Mouse (Mus musculus): ENCODE measurements at regions not wholly inside any gene's neighbourhood (a gene's known extent, or its start where the extent isn't known, plus 50 kb on each side); places are given as distances from the start of the nearest gene placed in this dataset.
A peak's percentile ranks its signal among the peaks of the same experiment; 100 is the strongest.
"Not testable (repeated sequence)": the region's sequence is repeated elsewhere in the genome, so short reads cannot be mapped to it uniquely, and the experiment has no call there.

- H3K4me2 ChIP-seq: no peak overlapping the region
- no peak overlapping the region for H3K9ac ChIP-seq (replicated peaks)
- no peak for ATAC-seq (ENCODE audit: low FRiP score)
- 85% methylated on average over 2 of the region's 2 CpGs for WGBS
- no peak overlapping the region for H3K27ac ChIP-seq (replicated peaks)
- H3K4me1 ChIP-seq: no peaks in the 10 kb centered on the region
- no peaks in the 10 kb centered on the region for H3K27me3 ChIP-seq (replicated peaks)
- H3K9me3 ChIP-seq (replicated peaks): no peaks in the 10 kb centered on the region
- H3K4me3 ChIP-seq (replicated peaks): no peak overlapping the region
- no peaks in the 10 kb centered on the region for H3K36me3 ChIP-seq
Measured at GRCm38 (mm10) chr13:50092537-50092936, 157.6 kb downstream of the Gm906 start.

- Histone ChIP-seq H3K9ac (replicated peaks) (no peak overlapping the region), H3K9me3 (replicated peaks) (no peaks in the 10 kb centered on the region), H3K4me2 (no peak overlapping the region), H3K27me3 (replicated peaks) (no peaks in the 10 kb centered on the region), H3K4me1 (no peaks in the 10 kb centered on the region), H3K4me3 (replicated peaks) (no peak overlapping the region), H3K36me3 (no peaks in the 10 kb centered on the region), H3K27ac (replicated peaks) (no peak overlapping the region)
- no peak for ATAC-seq (ENCODE audit: low FRiP score)
- 81% methylated on average over 4 of the region's 4 CpGs for WGBS
Measured at GRCm38 (mm10) chr13:50064841-50065240, 185.3 kb downstream of the Gm906 start.

GRCm38 (mm10) chr13:50064365-50064764 is 185.7 kb downstream of the Gm906 start:
- H3K27me3 ChIP-seq (replicated peaks); H3K9me3 ChIP-seq (replicated peaks); H3K4me3 ChIP-seq (replicated peaks); H3K4me1 ChIP-seq; H3K4me2 ChIP-seq; H3K27ac ChIP-seq (replicated peaks); ATAC-seq (ENCODE audit: low FRiP score); H3K9ac ChIP-seq (replicated peaks); H3K36me3 ChIP-seq: not testable (repeated sequence)
- WGBS: 65% methylated on average over 2 of the region's 2 CpGs

GRCm38 (mm10) chr13:50059676-50060075 is 190.4 kb downstream of the Gm906 start:
- not testable (repeated sequence) for H3K27ac ChIP-seq (replicated peaks); H3K4me2 ChIP-seq; H3K36me3 ChIP-seq; H3K27me3 ChIP-seq (replicated peaks); H3K4me1 ChIP-seq; H3K9me3 ChIP-seq (replicated peaks); H3K4me3 ChIP-seq (replicated peaks); ATAC-seq (ENCODE audit: low FRiP score); H3K9ac ChIP-seq (replicated peaks)
- WGBS: 93% methylated on average over 1 of the region's 1 CpGs

GRCm38 (mm10) chr13:50059054-50059453 is 191.1 kb downstream of the Gm906 start:
- H3K27me3 ChIP-seq (replicated peaks); H3K9me3 ChIP-seq (replicated peaks); H3K9ac ChIP-seq (replicated peaks); ATAC-seq (ENCODE audit: low FRiP score); H3K4me1 ChIP-seq; H3K36me3 ChIP-seq; H3K4me3 ChIP-seq (replicated peaks); H3K4me2 ChIP-seq; H3K27ac ChIP-seq (replicated peaks): not testable (repeated sequence)
- 93% methylated on average over 2 of the region's 2 CpGs for WGBS

GRCm38 (mm10) chr13:50051746-50052145 is 198.4 kb downstream of the Gm906 start:
- not testable (repeated sequence) for H3K4me2 ChIP-seq; H3K4me3 ChIP-seq (replicated peaks); ATAC-seq (ENCODE audit: low FRiP score); H3K9me3 ChIP-seq (replicated peaks); H3K27me3 ChIP-seq (replicated peaks); H3K9ac ChIP-seq (replicated peaks); H3K4me1 ChIP-seq; H3K27ac ChIP-seq (replicated peaks); H3K36me3 ChIP-seq

- not testable (repeated sequence) for H3K4me1 ChIP-seq; H3K4me3 ChIP-seq (replicated peaks); H3K9ac ChIP-seq (replicated peaks); H3K36me3 ChIP-seq; H3K4me2 ChIP-seq; H3K27ac ChIP-seq (replicated peaks); H3K27me3 ChIP-seq (replicated peaks); H3K9me3 ChIP-seq (replicated peaks); ATAC-seq (ENCODE audit: low FRiP score)
- WGBS: 85% methylated on average over 3 of the region's 3 CpGs
Measured at GRCm38 (mm10) chr13:50051110-50051509, 199.0 kb downstream of the Gm906 start.

- 25% methylated on average over 1 of the region's 1 CpGs for WGBS
- no peaks in the 10 kb centered on the region for H3K36me3 ChIP-seq
- no peak overlapping the region for H3K27ac ChIP-seq (replicated peaks)
- no peaks in the 10 kb centered on the region for H3K9me3 ChIP-seq (replicated peaks)
- no peak overlapping the region for H3K4me2 ChIP-seq
- ATAC-seq (ENCODE audit: low FRiP score): no peak
- no peaks in the 10 kb centered on the region for H3K27me3 ChIP-seq (replicated peaks)
- H3K4me3 ChIP-seq (replicated peaks): no peak overlapping the region
- H3K9ac ChIP-seq (replicated peaks): no peak overlapping the region
- no peaks in the 10 kb centered on the region for H3K4me1 ChIP-seq
Measured at GRCm38 (mm10) chr13:50031757-50032156, 218.4 kb downstream of the Gm906 start.

- not testable (repeated sequence) for ATAC-seq (ENCODE audit: low FRiP score); H3K36me3 ChIP-seq; H3K4me3 ChIP-seq (replicated peaks); H3K27ac ChIP-seq (replicated peaks); H3K27me3 ChIP-seq (replicated peaks); H3K9me3 ChIP-seq (replicated peaks); H3K4me2 ChIP-seq; H3K4me1 ChIP-seq; H3K9ac ChIP-seq (replicated peaks)
- 85% methylated on average over 3 of the region's 3 CpGs for WGBS
Measured at GRCm38 (mm10) chr13:50007730-50008129, 208.9 kb upstream of the Gm30302 start.

- H3K9ac ChIP-seq (replicated peaks); H3K4me3 ChIP-seq (replicated peaks); H3K9me3 ChIP-seq (replicated peaks); H3K27ac ChIP-seq (replicated peaks); H3K27me3 ChIP-seq (replicated peaks); H3K4me1 ChIP-seq; ATAC-seq (ENCODE audit: low FRiP score); H3K4me2 ChIP-seq; H3K36me3 ChIP-seq: not testable (repeated sequence)
- WGBS: 74% methylated on average over 4 of the region's 4 CpGs
Measured at GRCm38 (mm10) chr13:49966072-49966471, 167.3 kb upstream of the Gm30302 start.

GRCm38 (mm10) chr13:49957993-49958681 is 159.3 kb upstream of the Gm30302 start:
- 12% methylated on average over 5 of the region's 6 CpGs for WGBS
- not testable (repeated sequence) for H3K4me3 ChIP-seq (replicated peaks); H3K9ac ChIP-seq (replicated peaks); H3K27me3 ChIP-seq (replicated peaks); H3K9me3 ChIP-seq (replicated peaks); H3K4me1 ChIP-seq; H3K27ac ChIP-seq (replicated peaks); H3K36me3 ChIP-seq; H3K4me2 ChIP-seq
- peak; percentile 75; the same call in 1 of the 2 replicates for ATAC-seq (ENCODE audit: low FRiP score)

GRCm38 (mm10) chr13:49915781-49916180 is 117.0 kb upstream of the Gm30302 start:
- Histone ChIP-seq H3K36me3 (no peaks in the 10 kb centered on the region), H3K4me2 (no peak overlapping the region), H3K9ac (replicated peaks) (no peak overlapping the region), H3K27ac (replicated peaks) (no peak overlapping the region), H3K4me3 (replicated peaks) (no peak overlapping the region), H3K9me3 (replicated peaks) (no peaks in the 10 kb centered on the region), H3K27me3 (replicated peaks) (no peaks in the 10 kb centered on the region), H3K4me1 (no peaks in the 10 kb centered on the region)
- 90% methylated on average over 2 of the region's 2 CpGs for WGBS
- ATAC-seq (ENCODE audit: low FRiP score): no peak

All from neural tube, embryonic 15.5 days (tissue).